Mouse (Mus musculus) liver (tissue): Measurements from ENCODE around the gene Mcat.

Experiments
- DNase-seq: peaks from one replicate; pipeline ENCODE4 v3.0.0-alpha.2; 2020; ENCODE audit warnings: mixed read lengths

The Mcat gene

GRCm38 (mm10) chr15:83500352-83500751 is 63.2 kb downstream of the Mcat start:
- DNase-seq: peak; percentile 72

GRCm38 (mm10) chr15:83499211-83499755 is 64.3 kb downstream of the Mcat start:
- DNase-seq: no peak

GRCm38 (mm10) chr15:83497299-83497698 is 66.3 kb downstream of the Mcat start:
- DNase-seq: peak; percentile 24
